Comparison of ENCODE assay signal across 8 mouse cellular contexts in genomic region chr11:68853611-68854401, GRCm38 (mm10). TPM values are rescaled to one million over a fixed set of nuclear protein-coding genes. Genes with fewer than 3 reads are reported as not detected.
DNase-seq lines count a peak whose midpoint lies in the region; ATAC-seq lines count a peak whose summit lies in the region.

No protein-coding gene starts in this region.

- H3K27ac ChIP-seq in heart, embryonic 10.5 days, result peak overlapping the region; percentile 97
- peak overlapping the region; percentile 100 for H3K27ac ChIP-seq in stomach, embryonic 15.5 days

- peak; percentile 14 to 37 for DNase-seq in spleen, postnatal 36 days (ENCODE audit: low spot score in 2 of 2)
- no peak for DNase-seq in spleen, postnatal 14 days (ENCODE audit: low spot score in 2 of 2)
- DNase-seq in cerebellum, postnatal 10 days, result peak; percentile 16 to 20
- no peak for DNase-seq in heart, embryonic 10.5 days (ENCODE audit: low spot score)
- DNase-seq in kidney, adult 9 months, result peak; percentile 86
- DNase-seq in lung, postnatal 10 days, result peak; percentile 81
- no peak for DNase-seq in embryo, embryonic 11 days

- peak; percentile 19 for ATAC-seq in stomach, embryonic 15.5 days (ENCODE audit: insufficient read depth, low FRiP score, low read depth)

- H3K4me2 ChIP-seq in stomach, embryonic 15.5 days, result peak overlapping the region; percentile 61

- H3K27me3 ChIP-seq in heart, embryonic 10.5 days (ENCODE audit: insufficient read depth, poor library complexity, severe bottlenecking), result no peaks in the 10 kb centered on the region
- H3K27me3 ChIP-seq in stomach, embryonic 15.5 days (replicated peaks), result no peaks in the 10 kb centered on the region

- peak overlapping the region; percentile 99 for H3K4me3 ChIP-seq in heart, embryonic 10.5 days
- H3K4me3 ChIP-seq in stomach, embryonic 15.5 days (replicated peaks), result peak overlapping the region; percentile 91

- no peaks in the 10 kb centered on the region for H3K36me3 ChIP-seq in heart, embryonic 10.5 days
- H3K36me3 ChIP-seq in stomach, embryonic 15.5 days, result no peaks in the 10 kb centered on the region

- WGBS in heart, embryonic 10.5 days, result 27% methylated on average over 14 of the region's 14 CpGs
- 28% methylated on average over 14 of the region's 14 CpGs for WGBS in stomach, embryonic 15.5 days

- H3K9ac ChIP-seq in stomach, embryonic 15.5 days, result peak overlapping the region; percentile 26; the same call in 1 of the 2 replicates

- peaks cover 24% of the 10 kb centered on the region for H3K4me1 ChIP-seq in heart, embryonic 10.5 days
- peaks cover 10% of the 10 kb centered on the region for H3K4me1 ChIP-seq in stomach, embryonic 15.5 days

- no peaks in the 10 kb centered on the region for H3K9me3 ChIP-seq in heart, embryonic 10.5 days
- no peaks in the 10 kb centered on the region for H3K9me3 ChIP-seq in stomach, embryonic 15.5 days

RNA-seq across cellular contexts. Expression of gene Ndel1, which starts 17.9 kb away (rescaled TPM):
- 68.7 and 69.2 TPM in 2 replicates for polyA plus RNA-seq in heart, embryonic 10.5 days (2016; fragmentation: Nextera tagmentation; extraction: Ambion mirVana)
- 78.7 and 80.4 TPM in 2 replicates for polyA plus RNA-seq in stomach, embryonic 15.5 days (2015; fragmentation: Nextera tagmentation; extraction: Ambion mirVana)

RNA-seq across cellular contexts. Expression of gene Rnf222, which starts 34.5 kb away (rescaled TPM):
- polyA plus RNA-seq in heart, embryonic 10.5 days (2016; fragmentation: Nextera tagmentation; extraction: Ambion mirVana), result 0.09 and 0.11 TPM in 2 replicates
- 0.22 and 0.64 TPM in 2 replicates for polyA plus RNA-seq in stomach, embryonic 15.5 days (2015; fragmentation: Nextera tagmentation; extraction: Ambion mirVana)

RNA-seq across cellular contexts. Expression of gene Rpl26, which starts 47.6 kb away (rescaled TPM):
- polyA plus RNA-seq in heart, embryonic 10.5 days (2016; fragmentation: Nextera tagmentation; extraction: Ambion mirVana), result 711 and 869 TPM in 2 replicates
- 1,013 and 1,066 TPM in 2 replicates for polyA plus RNA-seq in stomach, embryonic 15.5 days (2015; fragmentation: Nextera tagmentation; extraction: Ambion mirVana)

Comparison
In these comparisons a context has a peak if more than half of its experiments do, and no peak if none do; other contexts are left out.
1. DNase-seq: peak in spleen, postnatal 36 days (2 of 2), cerebellum, postnatal 10 days (2 of 2), kidney, adult 9 months (single experiment) and lung, postnatal 10 days (single experiment); none in spleen, postnatal 14 days (0 of 2), heart, embryonic 10.5 days (single experiment) and embryo, embryonic 11 days (single experiment).